Mouse (Mus musculus) CH12.LX (cell line): ENCODE results near the gene Srpx. TPM values are rescaled to one million over a fixed set of nuclear protein-coding genes. Genes with fewer than 3 reads are reported as not detected.

ENCODE experiments used
- DNase-seq: peaks from one replicate; pipeline ENCODE4 v3.0.0-alpha.2; 2013; ENCODE audit errors: extremely low read depth
- H3K27ac ChIP-seq: 2 replicates; pipeline ENCODE4 v1.5.1; 2012; ENCODE audit warnings: low read depth, mild to moderate bottlenecking, control low read depth, moderate library complexity; ENCODE audit not compliant: insufficient read depth
- H3K27me3 ChIP-seq: replicated peaks from 2 replicates; pipeline ENCODE3; 2012; ENCODE audit warnings: inconsistent platforms
- H3K36me3 ChIP-seq, 2 experiments: replicated peaks in 1 of 2; 2 replicates each; pipeline versions ENCODE3 to v1.6.1; 2012; ENCODE audit warnings: inconsistent platforms in 1 of 2, low read length in 1 of 2, mild to moderate bottlenecking in 1 of 2, mixed read lengths in 1 of 2, moderate library complexity in 1 of 2; ENCODE audit not compliant: control insufficient read depth in 1 of 2, insufficient read depth in 1 of 2
- H3K4me1 ChIP-seq, 2 experiments: 2 replicates each; pipeline ENCODE4 v1.6.1; 2012; ENCODE audit warnings: inconsistent platforms in 1 of 2, moderate library complexity in 1 of 2; ENCODE audit not compliant: insufficient read depth in 2 of 2, control insufficient read depth in 1 of 2
- H3K4me2 ChIP-seq: 2 replicates; pipeline ENCODE4 v1.6.1; 2012; ENCODE audit warnings: low read depth, mild to moderate bottlenecking, control low read depth; ENCODE audit not compliant: poor library complexity, insufficient read depth, severe bottlenecking
- H3K4me3 ChIP-seq, 3 experiments: fragments of 150-350 bp in 1 of 3; sonication (generic) in 1 of 3; replicated peaks in 1 of 3; 2 replicates each; pipeline versions ENCODE3 to v1.5.1; 2011 to 2012; ENCODE audit warnings: low read depth in 2 of 3, low read length in 2 of 3, mild to moderate bottlenecking in 2 of 3, moderate library complexity in 2 of 3, control low read depth in 1 of 3, improper control_type of control experiment in 1 of 3, inconsistent platforms in 1 of 3, mixed read lengths in 1 of 3; ENCODE audit not compliant: poor library complexity in 1 of 3
- H3K79me2 ChIP-seq: replicated peaks from 2 replicates; pipeline ENCODE4 v1.6.1; 2012; ENCODE audit warnings: mild to moderate bottlenecking, moderate library complexity; ENCODE audit not compliant: control insufficient read depth, poor library complexity, insufficient read depth, severe bottlenecking; ENCODE audit errors: extremely low read depth
- H3K9ac ChIP-seq: 2 replicates; pipeline ENCODE4 v1.6.1; 2012; ENCODE audit warnings: low read depth, mild to moderate bottlenecking, control low read depth, moderate library complexity; ENCODE audit not compliant: insufficient read depth
- H3K9me3 ChIP-seq: replicated peaks from 2 replicates; pipeline ENCODE3; 2012; ENCODE audit warnings: low read length, inconsistent platforms, mixed read lengths
- BHLHE40 ChIP-seq: IDR thresholded peaks from 2 replicates; pipeline ENCODE4 v1.6.1; 2011; ENCODE audit warnings: mild to moderate bottlenecking, low read depth, low read length, improper control_type of control experiment
- CHD2 ChIP-seq: IDR thresholded peaks from 2 replicates; pipeline ENCODE4 v1.6.1; 2011; ENCODE audit warnings: low read length, improper control_type of control experiment
- CTCF ChIP-seq, 2 experiments: IDR thresholded peaks in 1 of 2; conservative IDR thresholded peaks in 1 of 2; 2 replicates each; pipeline ENCODE4 v1.5.1; 2011 to 2012; ENCODE audit warnings: low read depth in 2 of 2, low read length in 2 of 2, improper control_type of control experiment in 1 of 2, inconsistent platforms in 1 of 2, mild to moderate bottlenecking in 1 of 2, moderate library complexity in 1 of 2
- ELF1 ChIP-seq: IDR thresholded peaks from 2 replicates; pipeline ENCODE4 v1.6.1; 2014; ENCODE audit warnings: low read depth, mild to moderate bottlenecking, inconsistent platforms, low read length, improper control_type of control experiment
- ETS1 ChIP-seq: conservative IDR thresholded peaks from 2 replicates; pipeline ENCODE4 v1.6.1; 2012; ENCODE audit warnings: low read depth, mild to moderate bottlenecking, inconsistent platforms, low read length, improper control_type of control experiment, moderate library complexity
- IRF4 ChIP-seq: IDR thresholded peaks from 2 replicates; pipeline ENCODE4 v1.6.1; 2014; ENCODE audit warnings: low read depth, mild to moderate bottlenecking, inconsistent platforms, low read length, improper control_type of control experiment
- MAFK ChIP-seq: IDR thresholded peaks from 2 replicates; pipeline ENCODE4 v1.6.1; 2011; ENCODE audit warnings: low read length, improper control_type of control experiment; ENCODE audit not compliant: insufficient replicate concordance
- MAX ChIP-seq: IDR thresholded peaks from 2 replicates; pipeline ENCODE4 v1.6.1; 2011; ENCODE audit warnings: low read length, improper control_type of control experiment
- MEF2A ChIP-seq: IDR thresholded peaks from 2 replicates; pipeline ENCODE4 v1.6.1; 2014; ENCODE audit warnings: low read depth, mild to moderate bottlenecking, inconsistent platforms, low read length, improper control_type of control experiment, borderline replicate concordance
- MXI1 ChIP-seq: IDR thresholded peaks from 2 replicates; pipeline ENCODE4 v1.6.1; 2011; ENCODE audit warnings: mild to moderate bottlenecking, low read depth, low read length, improper control_type of control experiment
- MYC ChIP-seq: IDR thresholded peaks from 2 replicates; pipeline ENCODE4 v1.6.1; 2011; ENCODE audit warnings: low read depth, mild to moderate bottlenecking, improper control_type of control experiment, low read length
- NELFE ChIP-seq: IDR thresholded peaks from 2 replicates; pipeline ENCODE4 v1.6.1; 2011; ENCODE audit warnings: low read depth, low read length, improper control_type of control experiment
- NRF1 ChIP-seq: IDR thresholded peaks from 2 replicates; pipeline ENCODE4 v1.6.1; 2014; ENCODE audit warnings: low read depth, mild to moderate bottlenecking, inconsistent platforms, low read length, improper control_type of control experiment, moderate library complexity
- PAX5 ChIP-seq: IDR thresholded peaks from 2 replicates; pipeline ENCODE4 v1.6.1; 2012; ENCODE audit warnings: low read length, inconsistent platforms, mixed read lengths
- POLR2A ChIP-seq: IDR thresholded peaks from 2 replicates; pipeline ENCODE4 v1.6.1; 2011; ENCODE audit warnings: low read depth, mild to moderate bottlenecking, improper control_type of control experiment, low read length
- POLR2AphosphoS2 ChIP-seq: IDR thresholded peaks from 2 replicates; pipeline ENCODE4 v1.6.1; 2011; ENCODE audit warnings: low read depth, low read length, improper control_type of control experiment
- RAD21 ChIP-seq: IDR thresholded peaks from 2 replicates; pipeline ENCODE4 v1.6.1; 2011; ENCODE audit warnings: low read depth, mild to moderate bottlenecking, low read length, improper control_type of control experiment, moderate library complexity
- RCOR1 ChIP-seq: conservative IDR thresholded peaks from 2 replicates; pipeline ENCODE4 v1.6.1; 2012; ENCODE audit warnings: low read depth, mild to moderate bottlenecking, inconsistent platforms, low read length, improper control_type of control experiment
- SIN3A ChIP-seq: IDR thresholded peaks from 2 replicates; pipeline ENCODE4 v1.6.1; 2012; ENCODE audit warnings: low read length, improper control_type of control experiment, inconsistent platforms
- SMC3 ChIP-seq: IDR thresholded peaks from 2 replicates; pipeline ENCODE4 v1.6.1; 2011; ENCODE audit warnings: low read depth, low read length, improper control_type of control experiment
- UBTF ChIP-seq: IDR thresholded peaks from 2 replicates; pipeline ENCODE4 v1.6.1; 2012; ENCODE audit warnings: low read depth, mild to moderate bottlenecking, inconsistent platforms, low read length, improper control_type of control experiment, moderate library complexity
- ZC3H11A ChIP-seq: IDR thresholded peaks from 2 replicates; pipeline ENCODE4 v1.6.1; 2012; ENCODE audit warnings: low read depth, mild to moderate bottlenecking, inconsistent platforms, low read length, improper control_type of control experiment
- ZKSCAN1 ChIP-seq: IDR thresholded peaks from 2 replicates; pipeline ENCODE4 v1.6.1; 2012; ENCODE audit warnings: low read depth, inconsistent platforms, low read length, improper control_type of control experiment, borderline replicate concordance
- dilution Hi-C: fragments of 300-500 bp; cut with MboI; formaldehyde crosslinking; loops from 2 replicates; pipeline ENCODE4 v1.14.3; 2020; ENCODE audit warnings: low sequenced_read_pairs; ENCODE audit not compliant: extremely low pct_unique_long_range_greater_than_20kb, extremely low pct_ligation_motif_present
- in situ Hi-C: fragments of 300-500 bp; cut with MboI; formaldehyde crosslinking; loops from 3 replicates; pipeline ENCODE4 v1.14.3; 2019; ENCODE audit warnings: low sequenced_read_pairs, low pct_ligation_motif_present, low pct_unique_long_range_greater_than_20kb, mixed read lengths
- polyA plus RNA-seq: library from polyadenylated mRNA; unstranded; fragments of >175 nt; gene quantifications from 2 replicates; pipeline ENCODE4 v1.2.1, GENCODE M21; 2012; ENCODE audit warnings: low read depth; ENCODE audit not compliant: insufficient read length
- total RNA-seq, 2 experiments: library from RNA; depleted of rRNA; stranded (reverse); fragments of 300-350 nt in 1 of 2; fragments of >200 nt in 1 of 2; gene quantifications; 2 replicates each; pipeline ENCODE4 v1.2.3; 2012 to 2014

Srpx gene
- total and polyA plus RNA-seq, 3 experiments: not detected

GRCm38 (mm10) chrX:10071529-10071928, 46.0 kb downstream of the Srpx start:
- Histone ChIP-seq H3K27me3 (no peaks in the 10 kb centered on the region), H3K79me2 (no peaks in the 10 kb centered on the region), H3K9me3 (no peaks in the 10 kb centered on the region), H3K4me1 (no peaks in the 10 kb centered on the region), H3K4me2 (no peak overlapping the region), H3K4me3 (no peak overlapping the region), H3K27ac (no peak overlapping the region), H3K36me3 (no peaks in the 10 kb centered on the region), H3K9ac (no peak overlapping the region)
- TF ChIP-seq SMC3 (no peak), RAD21 (no peak), IRF4 (no peak), ZC3H11A (no peak), RCOR1 (no peak), MEF2A (no peak), CHD2 (no peak), MAX (no peak), POLR2AphosphoS2 (no peak), ELF1 (no peak), MAFK (no peak)
- in situ Hi-C loops (no loop called here), dilution Hi-C loops (no loop called here)
- no peak for DNase-seq

GRCm38 (mm10) chrX:10070689-10071088, 46.8 kb downstream of the Srpx start:
- Histone ChIP-seq H3K27ac (no peak overlapping the region), H3K4me2 (no peak overlapping the region), H3K9ac (no peak overlapping the region), H3K4me1 (no peaks in the 10 kb centered on the region), H3K79me2 (no peaks in the 10 kb centered on the region), H3K27me3 (no peaks in the 10 kb centered on the region), H3K36me3 (no peaks in the 10 kb centered on the region), H3K4me3 (no peak overlapping the region), H3K9me3 (no peaks in the 10 kb centered on the region)
- in situ Hi-C loops: no loop called here
- no peak for TF ChIP-seq MAX
- no peak for TF ChIP-seq ETS1
- TF ChIP-seq RAD21: peak; percentile 54
- TF ChIP-seq POLR2AphosphoS2: no peak
- TF ChIP-seq SIN3A: no peak
- no peak for TF ChIP-seq MXI1
- TF ChIP-seq NRF1: no peak
- TF ChIP-seq MYC: no peak
- peak; percentile 38 for TF ChIP-seq SMC3
- no peak for TF ChIP-seq ELF1
- no peak for TF ChIP-seq POLR2A
- no peak for TF ChIP-seq BHLHE40
- no peak for TF ChIP-seq NELFE
- TF ChIP-seq UBTF: no peak
- TF ChIP-seq CTCF (conservative IDR thresholded peaks at IDR 0.05 in 1 of 2, IDR thresholded peaks at IDR 0.05 in 1 of 2; ENCODE audit: low read depth in 2 of 2, low read length in 2 of 2): peak; percentile 12 to 51; a peak in 2 of 4 replicates
- no peak for TF ChIP-seq ZC3H11A
- TF ChIP-seq ZKSCAN1: no peak
- no peak for TF ChIP-seq PAX5
- dilution Hi-C loops: no loop called here
- peak; percentile 8 for DNase-seq
